Mouse (Mus musculus) spleen, postnatal 36 days (tissue): ENCODE measurements at regions not wholly inside any gene's neighbourhood (a gene's known extent, or its start where the extent isn't known, plus 50 kb on each side); places are given as distances from the start of the nearest gene placed in this dataset.

ENCODE experiments used
- DNase-seq, 2 experiments: peaks; one replicate each; pipeline ENCODE4 v3.0.0; 2022; ENCODE audit warnings: low spot score in 2 of 2, mixed read lengths in 1 of 2

DNA sequence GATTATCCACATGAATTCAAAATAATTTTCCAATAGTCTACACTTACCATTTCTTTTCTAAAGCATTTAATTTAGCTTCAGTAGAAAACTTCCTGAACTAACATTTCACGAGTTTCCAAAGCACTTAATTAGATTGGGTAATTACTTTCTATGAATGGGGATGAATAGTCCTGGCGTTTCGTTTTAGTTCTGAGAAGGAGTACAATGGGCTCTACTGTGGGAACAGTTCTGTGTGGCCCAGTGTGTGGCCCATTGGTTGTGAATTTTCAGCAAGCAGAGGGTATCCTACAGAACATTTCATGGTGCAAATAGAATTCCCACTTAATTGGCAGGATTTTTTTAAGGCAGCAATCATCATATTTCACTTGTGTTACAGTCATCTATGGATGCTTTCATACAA lies 95.5 kb downstream of the 1700017N19Rik start:
- no peak for DNase-seq

DNA sequence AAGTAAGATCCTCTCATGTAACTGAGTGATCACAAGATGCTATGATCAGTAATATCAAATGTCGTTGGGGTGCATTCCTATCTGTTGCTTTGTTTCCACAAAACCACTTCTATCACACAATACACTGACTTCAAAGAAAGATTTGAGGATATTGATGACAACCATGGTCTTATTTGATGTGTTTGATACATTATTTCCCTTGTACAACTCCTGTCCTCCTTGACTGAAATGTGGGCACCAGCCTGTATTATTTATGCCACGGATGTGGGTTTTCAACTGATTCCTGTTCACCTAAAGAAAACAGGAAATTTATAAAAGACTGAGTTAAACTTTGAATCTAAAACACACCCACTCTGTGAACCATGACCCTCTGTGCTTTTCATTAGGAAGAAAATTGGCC lies 105.7 kb downstream of the 1700017N19Rik start:
- no peak for DNase-seq

DNA sequence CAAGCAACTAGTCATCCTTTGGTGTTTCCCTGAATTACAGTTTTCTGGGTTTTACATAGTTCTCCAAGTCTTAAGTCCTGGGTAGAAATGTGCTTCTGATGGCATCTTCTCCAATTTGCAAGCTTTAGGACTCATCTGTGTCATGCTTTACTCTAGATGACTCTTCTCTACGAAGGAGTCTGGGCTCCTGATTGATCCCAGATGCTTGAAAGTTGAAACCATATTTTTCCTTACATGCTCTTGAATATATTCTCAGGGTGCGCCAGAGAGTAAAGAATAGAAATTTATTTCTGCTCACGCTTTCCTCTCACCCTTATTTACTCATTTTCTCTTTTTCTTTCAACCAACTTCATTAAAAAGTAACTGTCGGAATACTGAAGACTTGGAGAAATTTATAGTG lies 108.9 kb downstream of the 1700017N19Rik start:
- no peak for DNase-seq

DNA sequence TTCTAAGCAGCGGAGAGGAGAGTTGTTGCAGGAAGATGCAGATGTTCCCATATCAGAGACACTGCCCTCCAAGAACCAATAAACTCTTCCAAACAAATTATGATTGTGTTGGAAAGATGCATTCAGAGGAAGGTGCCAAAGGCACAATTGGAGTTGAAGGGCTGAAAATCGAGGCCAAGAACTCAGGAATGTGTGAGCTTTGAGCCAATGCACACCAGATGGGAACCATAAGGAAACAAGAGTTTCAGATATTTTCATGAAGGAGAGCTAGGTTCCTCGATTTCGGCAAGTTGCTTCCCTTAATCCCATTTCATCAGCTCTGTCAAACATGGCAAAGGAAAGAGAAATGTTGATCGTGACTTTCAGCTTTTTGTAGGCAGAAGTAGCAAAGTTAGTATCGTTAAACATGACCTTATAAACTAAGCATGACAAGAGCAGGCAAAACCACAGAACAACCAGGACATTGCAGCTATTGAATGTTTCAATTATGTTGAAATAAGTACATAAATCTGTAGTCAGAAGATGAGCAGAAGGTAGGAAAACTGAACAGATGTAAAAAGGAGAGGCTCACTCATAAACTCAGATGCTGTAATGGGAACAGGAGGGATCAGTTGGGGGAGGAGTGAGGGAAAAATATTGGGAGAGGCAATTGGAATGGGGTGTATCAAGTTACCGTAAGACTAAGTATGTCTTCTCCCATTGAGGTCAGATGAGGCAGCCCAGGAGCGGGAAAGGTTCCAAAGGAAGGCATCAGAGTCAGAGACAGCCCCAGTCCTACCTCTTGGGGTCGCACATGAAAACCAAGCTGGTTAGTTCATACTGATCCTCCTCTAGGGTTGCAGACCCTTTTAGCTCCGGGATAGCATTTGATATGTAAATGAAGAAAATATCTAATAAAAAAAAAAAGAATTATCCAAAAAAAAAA lies 110.3 kb downstream of the 1700017N19Rik start:
- no peak for DNase-seq

DNA sequence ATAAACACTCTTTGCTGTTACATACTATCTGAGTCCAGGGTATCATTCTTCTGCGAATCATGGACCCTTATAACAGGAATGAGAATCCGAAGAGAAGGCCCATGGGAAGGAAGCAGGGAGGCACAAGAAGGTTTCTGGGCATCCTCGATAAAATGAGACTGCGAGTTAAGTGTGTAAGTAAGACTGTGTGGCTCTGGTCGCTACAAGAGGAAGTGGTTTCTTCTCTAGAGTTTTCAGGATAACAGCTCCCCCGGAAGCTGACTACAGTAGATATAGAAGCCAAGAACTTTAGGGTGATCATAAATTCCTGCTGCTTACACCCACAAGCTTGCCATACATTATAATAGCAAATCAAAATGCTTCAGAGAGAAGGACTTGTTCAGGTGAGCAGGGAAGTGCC lies 111.7 kb downstream of the 1700017N19Rik start:
- DNase-seq, result no peak

DNA sequence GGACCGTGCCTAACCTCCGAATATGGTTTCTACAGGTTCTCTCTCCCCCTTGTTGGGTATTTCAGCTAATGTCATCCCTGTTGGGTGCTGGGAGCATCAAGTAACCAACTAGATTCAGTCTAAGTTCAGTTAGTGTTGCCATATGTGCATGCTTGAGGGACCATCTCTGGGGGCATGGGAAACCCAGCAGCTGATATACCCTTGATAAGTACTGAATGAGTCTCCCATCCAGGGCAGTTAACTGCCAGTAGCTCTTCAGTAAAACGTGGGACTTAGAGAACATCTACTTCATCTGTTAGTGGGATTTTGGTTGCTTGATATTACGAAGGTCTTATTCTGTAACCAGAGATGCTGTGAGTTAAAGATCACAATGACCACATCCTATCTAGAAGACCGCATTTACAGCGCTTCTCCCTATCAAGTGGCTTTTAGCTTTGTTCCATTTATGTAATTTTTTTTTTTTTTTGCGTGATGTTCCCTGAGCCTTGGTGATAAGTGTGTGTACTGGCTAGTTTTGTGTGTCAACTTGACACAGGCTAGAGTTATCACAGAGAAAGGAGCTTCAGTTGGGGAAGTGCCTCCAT lies 125.9 kb downstream of the 1700017N19Rik start:
- DNase-seq, result no peak

DNA sequence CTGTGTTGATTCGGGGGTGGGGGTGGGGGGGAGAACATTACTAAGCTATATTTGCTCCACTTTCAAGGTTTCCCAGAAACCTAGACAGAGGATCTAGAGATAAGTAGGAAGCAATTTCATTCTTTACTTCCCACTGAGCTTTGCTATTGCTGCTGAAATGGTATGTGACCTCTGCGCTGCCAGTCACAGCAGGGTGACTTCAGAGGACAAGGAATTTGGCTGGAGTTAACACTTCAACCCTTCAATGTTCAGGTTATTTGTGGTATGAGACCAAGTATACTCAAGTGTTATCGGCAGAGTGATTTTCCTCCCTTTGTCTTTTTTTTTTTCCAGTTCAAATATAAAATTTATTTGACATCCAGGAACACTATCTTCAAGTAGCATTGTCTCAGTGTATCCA lies 128.3 kb downstream of the 1700017N19Rik start:
- DNase-seq, result no peak

DNA sequence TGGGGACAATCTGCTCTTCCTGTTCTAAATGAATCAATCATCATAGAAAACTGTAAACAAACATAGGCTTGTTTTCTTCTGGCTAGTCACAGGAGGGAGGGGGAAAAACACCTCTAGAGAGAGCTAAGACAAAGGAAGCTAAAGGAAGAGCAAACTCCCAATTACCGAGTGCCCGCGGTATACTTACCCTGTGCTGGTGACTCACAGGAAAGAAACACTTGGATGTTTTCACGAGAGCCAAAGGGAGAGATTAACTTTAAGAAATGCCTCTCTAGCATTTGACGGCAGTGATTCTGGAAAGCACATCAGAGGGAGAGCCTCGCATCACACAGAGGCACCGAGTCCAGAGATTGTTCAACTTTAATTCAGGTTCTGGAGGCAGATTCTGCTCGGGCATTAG lies 151.0 kb downstream of the 1700017N19Rik start:
- DNase-seq, result no peak

DNA sequence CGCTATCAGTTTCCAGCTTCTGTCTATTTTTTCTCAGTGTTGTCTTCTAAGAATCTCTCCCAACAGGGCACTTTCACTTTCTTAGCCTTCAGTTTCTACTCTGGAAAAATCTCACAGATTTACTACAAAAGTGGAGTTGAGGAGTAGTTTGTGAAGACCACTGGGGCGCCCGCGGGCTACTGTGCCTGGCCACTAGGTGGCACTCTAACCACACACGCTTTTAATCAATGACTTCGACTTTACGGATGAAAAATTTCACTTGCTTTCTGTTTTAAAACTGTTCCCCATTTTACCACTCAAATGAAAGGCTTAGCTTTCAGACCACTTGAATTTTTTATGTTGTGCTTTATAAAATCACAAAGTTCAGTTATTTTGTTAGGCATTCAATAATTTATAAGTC lies 151.8 kb downstream of the 1700017N19Rik start:
- peak; percentile 21 to 40 for DNase-seq

DNA sequence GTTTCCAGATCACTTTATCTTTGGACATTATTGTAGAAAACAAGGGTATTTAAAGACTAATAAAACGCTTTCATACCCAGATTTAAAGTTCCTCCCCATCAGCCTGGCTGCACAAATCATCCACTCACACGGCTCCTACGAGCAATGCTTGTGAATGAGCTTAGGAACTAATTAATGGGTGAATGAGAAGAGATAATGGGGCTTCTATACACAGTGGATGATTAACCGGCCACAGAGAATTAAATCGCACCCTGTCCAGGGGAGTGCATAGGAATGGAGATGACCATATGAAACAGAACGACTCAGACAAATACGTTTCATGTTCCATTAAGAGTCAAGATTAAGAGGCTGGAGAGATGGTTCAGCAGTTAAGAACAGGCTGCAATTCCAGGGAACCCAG lies 155.9 kb downstream of the 1700017N19Rik start:
- DNase-seq, result no peak

DNA sequence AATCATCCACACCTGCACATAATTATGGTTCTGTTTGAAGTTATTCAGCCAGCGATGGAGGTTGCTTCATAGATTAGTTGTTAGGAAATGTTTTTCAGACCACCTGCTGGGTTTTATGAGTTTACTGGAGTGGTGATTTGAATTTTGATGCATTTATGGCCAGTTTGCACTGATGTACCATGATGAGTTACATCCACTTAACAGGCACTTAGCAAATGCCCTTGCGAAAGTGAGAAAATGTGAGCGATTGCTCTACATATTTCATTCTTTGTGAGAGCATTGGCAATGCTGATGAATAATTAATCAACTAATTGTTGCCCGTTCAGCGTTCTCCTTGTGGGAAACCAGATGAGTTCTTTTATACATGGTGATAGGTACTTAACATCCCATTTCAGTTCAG lies 164.7 kb downstream of the 1700017N19Rik start:
- no peak for DNase-seq

DNA sequence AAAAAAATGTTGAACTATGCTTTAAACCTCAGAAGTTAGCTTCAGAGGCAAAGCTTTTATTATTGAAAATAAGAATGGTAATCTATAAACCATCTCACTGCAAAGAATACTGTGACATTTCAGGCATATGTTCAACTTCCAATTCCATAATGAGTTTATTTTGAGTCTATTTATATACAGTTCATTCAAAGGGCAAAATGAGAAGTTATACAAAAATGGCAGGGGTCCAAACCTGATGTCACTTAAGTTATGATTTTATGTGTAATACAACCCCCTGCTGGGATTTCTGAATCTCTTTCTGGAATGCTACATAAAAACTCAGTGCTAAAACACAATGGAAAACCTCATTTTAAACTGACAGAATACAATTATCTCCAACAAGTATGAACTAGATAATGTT lies 184.0 kb downstream of the 1700017N19Rik start:
- DNase-seq, result no peak

DNA sequence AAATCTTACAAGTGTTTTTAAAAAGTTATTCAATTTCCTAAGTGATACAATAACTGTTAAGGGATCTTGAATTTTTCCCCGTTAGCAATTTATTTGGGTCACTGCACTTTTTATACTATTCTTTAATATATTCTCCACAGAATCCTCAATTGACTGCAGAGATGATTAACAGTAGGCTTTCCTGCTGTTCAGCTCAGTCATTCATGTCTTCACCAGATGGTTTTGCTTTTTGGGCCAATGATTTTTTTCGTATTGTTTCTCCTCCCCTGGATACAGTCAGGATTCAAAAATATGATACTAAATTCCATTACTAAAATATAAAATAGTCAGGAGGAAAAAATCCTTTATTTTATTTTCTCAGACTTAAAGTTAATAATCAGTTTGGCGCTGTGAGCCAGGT lies 201.9 kb downstream of the 1700017N19Rik start:
- DNase-seq, result no peak

DNA sequence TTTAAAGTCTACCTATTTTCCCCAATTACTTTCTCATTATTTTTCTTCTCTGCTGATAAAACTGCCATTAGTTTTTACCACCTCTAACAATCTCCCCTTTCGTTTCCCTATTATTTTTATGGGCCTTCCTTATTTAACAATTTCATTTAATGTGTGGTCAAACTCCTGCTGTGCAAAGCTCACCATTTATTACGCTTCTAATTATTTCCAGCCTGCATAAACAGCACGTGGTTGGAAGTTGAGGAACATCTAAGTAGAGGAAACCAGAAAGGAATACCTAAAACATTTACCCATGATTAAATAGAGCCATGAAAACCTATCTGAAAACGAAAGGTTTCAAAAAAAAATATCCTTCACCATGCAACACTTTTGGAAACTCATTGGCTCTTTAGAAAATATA lies 202.3 kb downstream of the 1700017N19Rik start:
- no peak for DNase-seq

DNA sequence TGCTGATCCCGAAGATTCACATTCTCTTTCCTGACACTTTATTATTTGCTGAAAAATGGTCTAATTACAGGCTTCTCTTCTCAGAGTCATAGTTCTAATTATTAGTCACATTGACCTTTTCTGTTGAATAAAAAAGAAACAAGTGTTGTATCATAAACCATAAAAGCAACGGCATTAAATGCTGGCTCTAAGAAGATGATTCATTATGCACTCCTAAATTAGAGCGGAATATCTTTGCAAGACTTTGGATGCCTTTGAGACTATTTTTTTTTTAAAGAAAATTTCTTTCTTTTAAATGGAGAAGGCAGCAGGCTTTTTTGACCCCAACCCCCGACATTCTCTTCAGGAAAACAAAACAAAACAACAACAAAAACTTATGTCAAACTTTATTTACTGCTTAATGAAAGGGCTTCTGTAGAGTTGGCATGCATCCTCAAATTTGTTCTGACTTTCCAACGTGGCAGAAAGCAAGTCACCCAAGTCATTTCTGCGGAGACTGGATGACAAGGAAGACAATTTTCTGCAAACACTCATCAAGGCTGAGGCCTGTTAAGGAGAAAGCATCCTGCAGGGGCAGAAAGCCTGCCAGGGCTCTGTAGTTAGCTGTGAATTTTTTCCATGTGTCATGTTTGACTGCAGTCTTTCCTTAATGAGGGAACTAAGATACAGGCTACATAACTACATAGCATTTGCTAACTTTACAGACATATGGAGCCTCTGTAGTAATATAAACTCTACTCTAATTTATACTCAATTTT lies 205.1 kb downstream of the 1700017N19Rik start:
- no peak for DNase-seq

DNA sequence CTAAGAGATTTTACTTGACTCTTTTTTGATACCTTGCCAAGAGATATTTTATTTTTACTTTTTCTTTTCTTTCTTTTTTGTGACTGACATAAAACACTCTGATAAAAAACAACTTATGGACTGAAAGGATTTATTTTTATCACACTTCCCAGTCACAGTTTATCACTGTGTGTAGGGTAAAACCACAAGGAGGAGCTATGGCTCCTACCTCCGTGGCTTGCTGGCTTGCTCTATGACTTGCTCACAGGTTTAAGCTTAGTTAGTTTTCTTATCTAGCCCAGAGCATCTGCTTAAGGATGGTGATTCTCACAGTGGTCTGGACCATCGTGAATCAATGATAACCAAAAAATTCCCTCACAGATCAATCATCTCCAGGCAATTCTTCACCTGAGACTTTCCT lies 221.4 kb downstream of the 1700017N19Rik start:
- DNase-seq, result no peak

DNA sequence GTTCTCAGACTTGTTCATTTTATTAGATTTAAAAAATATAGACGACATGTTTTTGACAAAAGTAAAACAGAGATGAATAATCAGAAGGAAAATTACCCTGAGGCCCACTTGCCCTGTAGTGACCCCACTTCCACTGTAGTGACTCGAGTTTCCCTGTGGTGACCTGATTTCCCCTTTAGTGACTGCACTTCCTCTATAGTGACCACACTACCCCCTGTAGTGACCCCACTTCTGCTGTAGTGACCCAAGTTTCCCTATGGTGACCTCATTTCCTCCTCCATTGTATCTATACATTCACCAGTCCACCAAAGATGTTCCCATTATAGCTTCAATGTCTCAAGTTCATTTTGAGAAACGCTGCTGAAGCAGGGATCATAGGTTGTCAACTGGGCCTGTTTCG lies 244.5 kb downstream of the 1700017N19Rik start:
- DNase-seq, result peak in 1 of 2 experiments; percentile 11

DNA sequence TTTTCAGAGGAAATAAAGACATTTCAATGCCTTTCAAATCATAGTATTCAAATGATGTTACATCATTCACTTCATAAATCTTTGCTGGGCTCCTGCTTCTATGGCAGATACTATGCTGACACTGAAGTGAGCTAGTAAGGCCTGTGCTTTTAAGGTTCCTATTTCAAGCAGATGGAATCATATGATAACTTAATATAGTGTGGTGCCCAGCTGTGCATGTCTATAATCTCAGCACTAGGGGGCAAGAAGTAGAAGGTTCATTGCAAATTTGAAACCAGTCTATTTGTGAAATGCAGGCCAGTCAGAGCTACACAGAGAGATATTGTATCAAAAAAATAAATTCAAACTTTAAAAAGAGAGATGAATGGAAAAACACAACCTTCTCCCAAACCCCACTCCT lies 262.9 kb downstream of the 1700017N19Rik start:
- DNase-seq, result no peak

DNA sequence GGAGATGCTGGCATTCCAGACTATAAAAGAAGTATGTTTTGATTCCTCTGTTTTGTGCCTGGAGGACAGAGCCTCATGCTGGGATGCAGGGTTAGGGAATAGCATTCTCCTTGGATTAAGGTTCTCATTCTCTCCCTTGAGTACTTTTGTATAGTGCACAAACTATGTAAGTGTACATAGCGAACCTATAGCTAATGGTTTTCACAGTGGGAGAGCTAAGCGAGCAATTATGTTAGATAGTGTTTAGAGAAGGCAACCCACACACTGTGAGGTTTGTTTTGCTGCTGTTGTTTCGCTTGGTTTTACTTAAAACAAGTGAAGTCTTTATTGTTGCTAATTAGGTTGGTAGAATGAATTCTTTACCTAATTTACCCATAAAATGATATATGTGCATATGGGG lies 266.2 kb downstream of the 1700017N19Rik start:
- no peak for DNase-seq

DNA sequence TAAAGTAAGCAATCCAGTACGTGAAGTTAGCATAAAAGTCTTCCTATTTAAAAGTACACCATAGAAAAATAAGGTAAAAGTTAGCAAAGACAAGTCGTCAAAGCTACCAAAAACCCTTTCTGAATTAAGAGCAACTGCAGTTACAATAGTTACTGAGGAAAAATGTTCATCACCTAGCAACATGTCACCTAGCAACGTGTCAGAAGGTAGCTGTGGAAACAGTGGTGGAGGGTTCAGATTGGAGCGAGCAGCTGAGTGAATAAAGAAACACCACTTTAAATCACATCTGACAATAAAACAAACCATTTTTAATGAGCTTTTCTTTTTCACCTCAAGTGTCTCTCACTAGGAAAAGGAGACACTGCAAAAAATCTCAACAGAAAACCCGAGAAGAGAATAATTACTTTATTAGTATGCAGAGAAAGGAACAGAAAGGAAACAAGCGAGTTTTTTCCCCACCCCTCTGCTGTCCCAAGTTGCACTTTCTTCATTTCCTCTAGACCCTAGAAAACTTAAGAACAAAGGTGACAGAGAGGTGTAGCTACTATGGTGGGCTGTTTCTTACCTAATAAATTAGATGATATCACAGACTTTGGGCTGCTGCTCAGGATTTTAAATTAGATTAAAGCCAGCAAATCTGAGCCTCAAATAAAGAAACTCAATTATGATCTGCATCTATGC lies 275.4 kb downstream of the 1700017N19Rik start:
- no peak for DNase-seq

DNA sequence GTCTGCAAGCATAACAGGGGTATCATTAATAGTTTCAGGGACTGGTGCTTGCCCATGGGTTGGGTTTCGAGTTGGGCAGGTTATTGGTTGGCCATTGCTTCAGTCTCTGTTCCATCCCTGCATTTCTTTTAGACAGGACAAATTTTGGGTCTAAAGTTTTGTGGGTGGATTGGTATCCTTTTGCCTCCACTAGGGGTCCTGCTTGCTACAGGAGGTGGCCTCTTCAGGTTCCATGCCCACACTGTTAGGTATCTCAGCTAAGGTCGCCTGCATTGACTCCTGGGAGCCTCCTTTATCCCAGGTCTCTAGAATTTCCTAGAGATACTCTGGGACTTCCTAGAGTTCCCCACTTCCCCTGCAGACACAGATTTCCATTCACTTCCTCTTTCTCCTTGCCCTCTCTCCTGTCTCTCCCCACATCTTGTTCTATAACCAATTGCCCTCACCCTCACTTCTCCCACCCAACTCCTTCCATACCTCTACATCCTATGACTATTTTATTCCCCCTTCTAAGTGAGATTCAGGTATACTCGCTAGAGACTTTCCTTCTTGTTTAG lies 278.2 kb downstream of the 1700017N19Rik start:
- no peak for DNase-seq

DNA sequence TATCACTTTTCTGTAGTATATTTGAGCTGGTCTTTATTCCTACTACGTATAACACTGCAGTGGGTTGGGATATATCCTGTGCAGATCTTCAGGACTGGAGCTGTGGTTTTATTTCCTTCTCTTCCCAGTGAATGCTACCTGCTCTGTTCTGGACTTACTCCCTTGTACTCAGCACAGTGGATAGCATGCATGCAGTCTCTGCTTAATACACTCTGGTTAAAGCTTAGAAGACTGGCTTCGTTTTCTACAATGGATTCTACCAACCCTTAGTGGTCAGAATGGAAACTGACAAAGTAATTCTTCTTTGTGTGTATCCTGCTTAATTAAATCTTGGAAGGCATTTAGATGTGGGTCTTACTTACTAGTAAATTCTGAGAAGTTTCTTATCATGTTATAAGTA lies 292.3 kb downstream of the 1700017N19Rik start:
- DNase-seq, result no peak
